Comparison of ENCODE assay signal across 8 mouse cellular contexts in the genomic region with DNA sequence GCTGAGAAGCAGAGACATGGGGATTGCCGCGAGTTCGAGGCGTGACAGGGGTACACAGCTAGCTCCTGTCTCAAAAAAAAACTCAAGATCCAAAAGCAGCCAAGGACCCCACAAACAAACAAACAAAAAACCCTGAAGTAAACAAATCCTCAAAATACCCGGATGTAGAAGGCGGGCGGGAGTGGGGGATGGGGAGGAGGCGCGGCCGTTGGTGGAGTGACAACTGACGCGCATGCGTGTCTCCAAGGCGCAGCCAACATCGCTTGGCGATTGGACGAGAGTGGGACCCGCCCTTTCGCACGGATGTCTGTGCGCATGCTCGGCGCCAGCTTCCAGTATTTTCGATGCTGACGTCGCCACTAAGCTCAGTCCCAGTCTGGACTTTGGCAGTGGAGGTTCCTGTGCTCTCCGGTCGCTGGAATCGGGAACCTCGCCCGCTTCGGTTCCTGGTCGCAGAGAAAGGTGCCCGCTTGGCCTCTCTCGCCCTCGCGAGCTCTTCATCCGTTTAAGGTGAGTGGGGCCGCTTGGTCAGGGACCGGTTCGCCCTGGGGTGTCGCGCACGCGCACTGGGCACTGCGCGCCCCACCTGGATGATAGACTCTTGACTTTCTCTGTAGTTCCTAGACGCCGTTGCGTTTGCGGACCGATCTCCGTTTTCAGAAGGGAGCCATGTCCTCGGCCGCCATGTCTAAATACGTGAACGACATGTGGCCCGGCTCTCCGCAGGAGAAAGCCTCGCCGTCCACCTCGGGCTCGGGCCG. TPM values are rescaled to one million over a fixed set of nuclear protein-coding genes. Genes with fewer than 3 reads are reported as not detected.
DNase-seq lines count a peak whose midpoint lies in the region; ATAC-seq and TF ChIP-seq lines count a peak whose summit lies in the region.

Gene Rsrp1 (plus strand): TSS at position 335 of the 761 bp plus-strand sequence.

- peak; percentile 99 for DNase-seq in ES-CJ7 (ENCODE audit: low read depth, low spot score)
- peak; percentile 99 for DNase-seq in cerebellum, adult 11 months
- DNase-seq in heart, postnatal 25 days (ENCODE audit: low spot score): peak; percentile 97
- DNase-seq in layer of hippocampus, adult 18-20 months (ENCODE audit: low spot score in 2 of 2): peak; percentile 96 to 98
- peak; percentile 96 for DNase-seq in lung, adult 2 months
- DNase-seq in thymus, adult 18-20 months: peak; percentile 97

- peak; percentile 100 for TF ChIP-seq POLR2A in lung, adult 2 months (IDR thresholded peaks at IDR 0.05; ENCODE audit: borderline replicate concordance, extremely low read depth, low read depth, low read length)

- peak within 1 kb of the TSS; percentile 77 for H3K4me2 ChIP-seq in forebrain, embryonic 15.5 days (replicated peaks)

- ATAC-seq in forebrain, embryonic 15.5 days (replicated peaks): peak; percentile 97
- ATAC-seq in neutrophil, adult 5-6 weeks (ENCODE audit: extremely low read depth, insufficient number of reproducible peaks, low FRiP score, poor library complexity, severe bottlenecking): peak; percentile 81

- intact Hi-C loops in heart, postnatal 25 days (cut with DNase I): no loop called here

- H3K9me3 ChIP-seq in forebrain, embryonic 15.5 days: no peaks in the 10 kb centered on the region

- WGBS in forebrain, embryonic 15.5 days: under 1% methylated on average over 64 of the region's 64 CpGs
- WGBS in lung, adult 2 months: under 1% methylated on average over 64 of the region's 64 CpGs

- peak within 1 kb of the TSS; percentile 94 for H3K9ac ChIP-seq in forebrain, embryonic 15.5 days (replicated peaks)

- no peak for TF ChIP-seq CTCF in lung, adult 2 months (IDR thresholded peaks at IDR 0.05; ENCODE audit: insufficient read depth, low read length)

- H3K27ac ChIP-seq in forebrain, embryonic 15.5 days (replicated peaks): peak within 1 kb of the TSS; percentile 94

- H3K4me3 ChIP-seq in forebrain, embryonic 15.5 days: peak within 1 kb of the TSS; percentile 95
- peak within 1 kb of the TSS; percentile 79 for H3K4me3 ChIP-seq in lung, adult 2 months (replicated peaks; ENCODE audit: extremely low read depth, low read depth, low read length)

- peaks cover 31% of the 10 kb centered on the region for H3K36me3 ChIP-seq in forebrain, embryonic 15.5 days

- peaks cover 30% of the 10 kb centered on the region for H3K4me1 ChIP-seq in forebrain, embryonic 15.5 days
- H3K4me1 ChIP-seq in lung, adult 2 months (ENCODE audit: control insufficient read depth, insufficient read depth, low read length): peaks cover 9% of the 10 kb centered on the region

- no peaks in the 10 kb centered on the region for H3K27me3 ChIP-seq in forebrain, embryonic 15.5 days

RNA-seq across cellular contexts. Expression of gene Rsrp1, which starts in this region (rescaled TPM):
- polyA plus RNA-seq in forebrain, embryonic 15.5 days (2015; fragmentation: Nextera tagmentation; extraction: Ambion mirVana): 555 and 574 TPM in 2 replicates
- 100 to 1,000 TPM; 153 to 208 TPM for total RNA-seq in heart, postnatal 25 days (2021)
- 100 to 1,000 TPM; 256 to 262 TPM for total RNA-seq in layer of hippocampus, adult 18-20 months (2021)
- polyA plus RNA-seq in lung, adult 2 months (2012; rRNA removed): 533 and 883 TPM in 2 replicates
- 622 and 656 TPM in 2 replicates for total RNA-seq in neutrophil, adult 5-6 weeks (2017)

Comparison
In these comparisons a context has a peak if more than half of its experiments do, and no peak if none do; other contexts are left out.
1. Peak in every context shown above with its lines: DNase-seq, ATAC-seq, H3K4me3 ChIP-seq and H3K27ac ChIP-seq.